Mouse (Mus musculus) heart, embryonic 16.5 days (tissue): Measurements from ENCODE around the gene Myo1b. TPM values are rescaled to one million over a fixed set of nuclear protein-coding genes. Genes with fewer than 3 reads are reported as not detected.

Experiments used
- ATAC-seq: fragments of 200-750 bp; cut with Nextera tagmentation; replicated peaks from 2 replicates; pipeline ENCODE4 v1.8.0; 2017; ENCODE audit warnings: moderate number of reproducible peaks; ENCODE audit not compliant: insufficient read depth, low FRiP score; ENCODE audit errors: extremely low read depth
- H3K27ac ChIP-seq: fragments of 300-500 bp; sonication (generic); 2 replicates; pipeline ENCODE4 v1.5.1; 2014; ENCODE audit warnings: mild to moderate bottlenecking, low read length, control low read depth, moderate library complexity
- H3K27me3 ChIP-seq: fragments of 300-500 bp; sonication (generic); 2 replicates; pipeline ENCODE4 v1.6.1; 2014; ENCODE audit warnings: low read length, mixed read lengths; ENCODE audit not compliant: control insufficient read depth, insufficient read depth
- H3K36me3 ChIP-seq: fragments of 300-500 bp; sonication (generic); 2 replicates; pipeline ENCODE4 v1.6.1; 2014; ENCODE audit not compliant: control insufficient read depth, insufficient read depth
- H3K4me1 ChIP-seq: fragments of 300-500 bp; sonication (generic); 2 replicates; pipeline ENCODE4 v1.6.1; 2014; ENCODE audit warnings: low read length, mixed read lengths; ENCODE audit not compliant: control insufficient read depth, insufficient read depth
- H3K4me2 ChIP-seq: fragments of 300-500 bp; sonication (generic); 2 replicates; pipeline ENCODE4 v1.6.1; 2014; ENCODE audit warnings: low read depth, mild to moderate bottlenecking, control low read depth, low read length
- H3K4me3 ChIP-seq: fragments of 300-500 bp; sonication (generic); 2 replicates; pipeline ENCODE4 v1.5.1; 2014; ENCODE audit warnings: mild to moderate bottlenecking, control low read depth, low read length
- H3K9ac ChIP-seq: fragments of 300-500 bp; sonication (generic); 2 replicates; pipeline ENCODE4 v1.6.1; 2014; ENCODE audit warnings: low read length, control low read depth
- H3K9me3 ChIP-seq: fragments of 300-500 bp; sonication (generic); replicated peaks from 2 replicates; pipeline ENCODE4 v1.6.1; 2016; ENCODE audit warnings: low read length; ENCODE audit not compliant: control insufficient read depth
- WGBS: fragments of 180-500 bp; shearing (Covaris S2); extraction: QIAGEN DNeasy Blood & Tissue Kit; methylation state at CpG from one replicate; pipeline ENCODE4 v1.1.7; 2014; 5-methylcytosine and 5-hydroxymethylcytosine counted together
- polyA plus RNA-seq: library from polyadenylated mRNA; unstranded; fragments of >200 nt; fragmentation: Nextera tagmentation; extraction: Ambion mirVana; gene quantifications from 2 replicates; pipeline ENCODE4 v1.2.1, GENCODE M21; 2015

The Myo1b gene
- polyA plus RNA-seq, 1 experiment from 2014 or later = 26.6 TPM

GRCm38 (mm10) chr1:51907821-51908220 lies 8.1 kb downstream of the Myo1b start:
- H3K27me3 ChIP-seq = no peaks in the 10 kb centered on the region
- H3K4me1 ChIP-seq = peaks cover 25% of the 10 kb centered on the region
- H3K4me3 ChIP-seq = no peak overlapping the region
- H3K9ac ChIP-seq = no peak overlapping the region
- no peak for ATAC-seq
- H3K4me2 ChIP-seq = no peak overlapping the region
- H3K36me3 ChIP-seq = no peaks in the 10 kb centered on the region
- no peak overlapping the region for H3K27ac ChIP-seq
- no peaks in the 10 kb centered on the region for H3K9me3 ChIP-seq
- 39% methylated on average over 8 of the region's 8 CpGs for WGBS

GRCm38 (mm10) chr1:51906206-51906906 lies 9.5 kb downstream of the Myo1b start:
- 78% methylated on average over 8 of the region's 8 CpGs for WGBS
- no peaks in the 10 kb centered on the region for H3K27me3 ChIP-seq
- H3K36me3 ChIP-seq = no peaks in the 10 kb centered on the region
- H3K4me1 ChIP-seq = peaks cover 25% of the 10 kb centered on the region
- no peak overlapping the region for H3K4me2 ChIP-seq
- H3K27ac ChIP-seq = no peak overlapping the region
- ATAC-seq = no peak
- no peak overlapping the region for H3K9ac ChIP-seq
- H3K9me3 ChIP-seq = no peaks in the 10 kb centered on the region
- no peak overlapping the region for H3K4me3 ChIP-seq

- Histone ChIP-seq H3K27me3 (no peaks in the 10 kb centered on the region), H3K36me3 (no peaks in the 10 kb centered on the region), H3K9ac (no peak overlapping the region), H3K4me1 (peaks cover 25% of the 10 kb centered on the region), H3K27ac (no peak overlapping the region), H3K4me3 (no peak overlapping the region), H3K4me2 (no peak overlapping the region), H3K9me3 (no peaks in the 10 kb centered on the region)
- no peak for ATAC-seq
- 78% methylated on average over 6 of the region's 6 CpGs for WGBS
These were observed 10.8 kb downstream of the Myo1b start for GRCm38 (mm10) chr1:51905073-51905472.

GRCm38 (mm10) chr1:51897160-51897572 lies 18.7 kb downstream of the Myo1b start:
- Histone ChIP-seq H3K27ac (no peak overlapping the region), H3K4me3 (no peak overlapping the region), H3K27me3 (no peaks in the 10 kb centered on the region), H3K9me3 (no peaks in the 10 kb centered on the region), H3K36me3 (no peaks in the 10 kb centered on the region), H3K4me1 (peaks cover 18% of the 10 kb centered on the region), H3K4me2 (no peak overlapping the region), H3K9ac (no peak overlapping the region)
- ATAC-seq = no peak
- WGBS = 80% methylated on average over 5 of the region's 6 CpGs

- Histone ChIP-seq H3K4me2 (no peak overlapping the region), H3K27me3 (no peaks in the 10 kb centered on the region), H3K9ac (no peak overlapping the region), H3K9me3 (no peaks in the 10 kb centered on the region), H3K27ac (no peak overlapping the region), H3K36me3 (no peaks in the 10 kb centered on the region), H3K4me1 (peaks cover 18% of the 10 kb centered on the region), H3K4me3 (no peak overlapping the region)
- ATAC-seq = no peak
- WGBS = 57% methylated on average over 10 of the region's 10 CpGs
These were observed 19.9 kb downstream of the Myo1b start for GRCm38 (mm10) chr1:51895961-51896360.

GRCm38 (mm10) chr1:51894721-51895120 lies 21.1 kb downstream of the Myo1b start:
- Histone ChIP-seq H3K4me1 (peaks cover 21% of the 10 kb centered on the region), H3K4me2 (no peak overlapping the region), H3K4me3 (no peak overlapping the region), H3K9me3 (no peaks in the 10 kb centered on the region), H3K36me3 (no peaks in the 10 kb centered on the region), H3K27me3 (no peaks in the 10 kb centered on the region), H3K9ac (no peak overlapping the region), H3K27ac (no peak overlapping the region)
- 71% methylated on average over 3 of the region's 3 CpGs for WGBS
- no peak for ATAC-seq

- H3K27ac ChIP-seq = peak overlapping the region; percentile 28; the same call in 1 of the 2 replicates
- 53% methylated on average over 16 of the region's 16 CpGs for WGBS
- no peaks in the 10 kb centered on the region for H3K36me3 ChIP-seq
- no peaks in the 10 kb centered on the region for H3K9me3 ChIP-seq
- no peak overlapping the region for H3K9ac ChIP-seq
- H3K27me3 ChIP-seq = no peaks in the 10 kb centered on the region
- ATAC-seq = no peak
- H3K4me3 ChIP-seq = no peak overlapping the region
- peaks cover 21% of the 10 kb centered on the region for H3K4me1 ChIP-seq
- peak overlapping the region; percentile 17; the same call in 1 of the 2 replicates for H3K4me2 ChIP-seq
These were observed 22.1 kb downstream of the Myo1b start for GRCm38 (mm10) chr1:51893521-51894355.

GRCm38 (mm10) chr1:51892005-51892404 lies 23.9 kb downstream of the Myo1b start:
- no peak for ATAC-seq
- WGBS = 77% methylated on average over 4 of the region's 4 CpGs
- no peaks in the 10 kb centered on the region for H3K27me3 ChIP-seq

More at GRCm38 (mm10) chr1:51892005-51892404, 23.9 kb downstream of the Myo1b start:
- Histone ChIP-seq H3K27ac (no peak overlapping the region), H3K9ac (no peak overlapping the region), H3K4me2 (no peak overlapping the region), H3K4me1 (peaks cover 30% of the 10 kb centered on the region), H3K36me3 (no peaks in the 10 kb centered on the region), H3K4me3 (no peak overlapping the region), H3K9me3 (no peaks in the 10 kb centered on the region)
